Comparison of ENCODE assay signal across 9 mouse cellular contexts in the genomic region with DNA sequence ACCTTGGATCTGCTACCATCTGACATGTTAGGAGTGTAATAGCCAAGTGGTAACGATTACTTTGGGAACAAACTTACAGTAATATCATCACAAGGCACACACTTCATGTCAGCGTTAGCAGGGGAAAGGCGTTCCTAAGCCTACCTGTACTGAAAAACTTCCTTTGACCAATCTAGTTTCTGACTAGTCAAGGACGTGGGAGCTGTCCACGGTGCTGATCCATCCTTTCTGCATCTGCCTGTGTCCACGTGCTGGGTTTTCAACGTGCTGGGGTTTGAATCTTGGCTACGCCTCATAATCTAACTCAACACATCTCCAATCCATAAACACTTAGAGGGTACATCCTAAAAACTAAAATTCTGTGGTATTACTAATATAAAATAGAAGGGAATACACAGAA. TPM values are rescaled to one million over a fixed set of nuclear protein-coding genes. Genes with fewer than 3 reads are reported as not detected.
A peak's percentile ranks its signal among the peaks of the same experiment; 100 is the strongest.
DNase-seq lines count a peak whose midpoint lies in the region; ATAC-seq lines count a peak whose summit lies in the region.
"Had no signal": no experiment of that assay in that cellular context is flagged by ENCODE, and none has a peak within 500 bp of the region (broad histone marks: within the 10 kb centered on the region; RNA-seq: fewer than 3 reads in every experiment).

No protein-coding gene starts in this region.

- no peak overlapping the region for H3K27ac ChIP-seq in heart, embryonic 12.5 days (ENCODE audit: poor library complexity, severe bottlenecking)
- no peak overlapping the region for H3K27ac ChIP-seq in forebrain, embryonic 14.5 days (ENCODE audit: low read depth, low read length)
- H3K27ac ChIP-seq: heart, embryonic 15.5 days had no signal

- no peaks in the 10 kb centered on the region for H3K9me3 ChIP-seq in heart, embryonic 12.5 days (replicated peaks)
- H3K9me3 ChIP-seq in forebrain, embryonic 14.5 days (replicated peaks; ENCODE audit: control insufficient read depth, low read length), result no peaks in the 10 kb centered on the region
- H3K9me3 ChIP-seq: heart, embryonic 15.5 days had no signal

- H3K4me2 ChIP-seq in heart, embryonic 12.5 days, result no peak overlapping the region
- no peak overlapping the region for H3K4me2 ChIP-seq in forebrain, embryonic 14.5 days (ENCODE audit: low read length)
- H3K4me2 ChIP-seq: heart, embryonic 15.5 days had no signal

- H3K27me3 ChIP-seq in heart, embryonic 12.5 days (replicated peaks), result no peaks in the 10 kb centered on the region
- H3K27me3 ChIP-seq in forebrain, embryonic 14.5 days (replicated peaks; ENCODE audit: control insufficient read depth, insufficient read depth, low read length), result no peaks in the 10 kb centered on the region
- H3K27me3 ChIP-seq: heart, embryonic 15.5 days had no signal

- no peaks in the 10 kb centered on the region for H3K4me1 ChIP-seq in heart, embryonic 12.5 days (replicated peaks)
- H3K4me1 ChIP-seq in forebrain, embryonic 14.5 days (ENCODE audit: control insufficient read depth, insufficient read depth, low read length), result no peaks in the 10 kb centered on the region
- H3K4me1 ChIP-seq: heart, embryonic 15.5 days had no signal

- ATAC-seq in heart, embryonic 12.5 days (ENCODE audit: insufficient number of reproducible peaks, low FRiP score), result no peak
- no peak for ATAC-seq in inflammation-experienced regulatory T-cells, adult 6 months
- no peak for ATAC-seq in forebrain, embryonic 14.5 days

- intact Hi-C loops in heart, postnatal 14 days (cut with DNase I), result no loop called here

- DNase-seq in heart, postnatal 14 days, result peak; percentile 43 to 62
- DNase-seq in 416B (ENCODE audit: low read depth), result peak; percentile 41
- peak; percentile 66 for DNase-seq in adrenal gland, postnatal 25 days
- DNase-seq in kidney, postnatal 4 days, result peak; percentile 88 to 89
- no peak for DNase-seq in layer of hippocampus, postnatal 25 days (ENCODE audit: extremely low spot score in 1 of 2, low spot score in 1 of 2)
- DNase-seq in forebrain, embryonic 14.5 days (ENCODE audit: low spot score), result no peak

- no peak overlapping the region for H3K9ac ChIP-seq in heart, embryonic 12.5 days
- no peak overlapping the region for H3K9ac ChIP-seq in forebrain, embryonic 14.5 days (ENCODE audit: low read length)
- H3K9ac ChIP-seq: heart, embryonic 15.5 days had no signal

- WGBS in heart, embryonic 12.5 days, result 25% methylated on average over 8 of the region's 8 CpGs
- 36% methylated on average over 8 of the region's 8 CpGs for WGBS in forebrain, embryonic 14.5 days

- no peak overlapping the region for H3K4me3 ChIP-seq in heart, embryonic 12.5 days
- no peak overlapping the region for H3K4me3 ChIP-seq in forebrain, embryonic 14.5 days (ENCODE audit: low read depth, low read length)
- H3K4me3 ChIP-seq: heart, embryonic 15.5 days had no signal

- H3K36me3 ChIP-seq in heart, embryonic 12.5 days, result no peaks in the 10 kb centered on the region
- H3K36me3 ChIP-seq in forebrain, embryonic 14.5 days (ENCODE audit: control insufficient read depth, insufficient read depth, low read length), result no peaks in the 10 kb centered on the region
- H3K36me3 ChIP-seq: heart, embryonic 15.5 days had no signal

RNA-seq across cellular contexts. Expression of gene Slc31a2, which starts 5.4 kb away (rescaled TPM):
- total RNA-seq in heart, postnatal 14 days (2021), result 10 to 100 TPM; 16.2 to 17.2 TPM
- polyA plus RNA-seq in heart, embryonic 12.5 days (2016; fragmentation: Nextera tagmentation; extraction: Ambion mirVana), result 16.7 and 16.9 TPM in 2 replicates
- 27.7 and 30.6 TPM in 2 replicates for total RNA-seq in adrenal gland, postnatal 25 days (2021)
- polyA plus RNA-seq in inflammation-experienced regulatory T-cells, adult 6 months (2017; shearing (Covaris generic)), result 10 to 100 TPM in 1 of 3 experiments, 1 to 10 TPM in 2; 7.7 to 11.0 (median 9.0) TPM
- total RNA-seq in layer of hippocampus, postnatal 25 days (2021), result 1 to 10 TPM; 8.3 to 8.9 TPM
- 4.0 and 7.2 TPM in 2 replicates for polyA plus RNA-seq in forebrain, embryonic 14.5 days (2014; fragmentation: Nextera tagmentation; extraction: Ambion mirVana)

RNA-seq across cellular contexts. Expression of gene Zfp37, which starts 26.1 kb away (rescaled TPM):
- total RNA-seq in heart, postnatal 14 days (2021), result 1 to 10 TPM; 2.3 to 2.8 TPM
- polyA plus RNA-seq in heart, embryonic 12.5 days (2016; fragmentation: Nextera tagmentation; extraction: Ambion mirVana), result 8.9 and 9.7 TPM in 2 replicates
- total RNA-seq in adrenal gland, postnatal 25 days (2021), result 3.8 and 5.2 TPM in 2 replicates
- not detected for polyA plus RNA-seq in inflammation-experienced regulatory T-cells, adult 6 months (2017; shearing (Covaris generic))
- total RNA-seq in layer of hippocampus, postnatal 25 days (2021), result 10 to 100 TPM; 22.9 to 25.6 TPM
- 17.7 and 20.2 TPM in 2 replicates for polyA plus RNA-seq in forebrain, embryonic 14.5 days (2014; fragmentation: Nextera tagmentation; extraction: Ambion mirVana)

Comparison
In these comparisons a context has a peak if more than half of its experiments do, and no peak if none do; other contexts are left out.
1. DNase-seq: peak in heart, postnatal 14 days (2 of 2), 416B (single experiment), adrenal gland, postnatal 25 days (single experiment) and kidney, postnatal 4 days (2 of 2); none in layer of hippocampus, postnatal 25 days (0 of 2) and forebrain, embryonic 14.5 days (single experiment).